Mouse (Mus musculus): ENCODE measurements around the gene Oscar. TPM values are rescaled to one million over a fixed set of nuclear protein-coding genes. Genes with fewer than 3 reads are reported as not detected.

Gene Oscar
- polyA plus RNA-seq (2015; fragmentation: Nextera tagmentation; extraction: Ambion mirVana) = 0.11 and 0.14 TPM in 2 replicates

DNA sequence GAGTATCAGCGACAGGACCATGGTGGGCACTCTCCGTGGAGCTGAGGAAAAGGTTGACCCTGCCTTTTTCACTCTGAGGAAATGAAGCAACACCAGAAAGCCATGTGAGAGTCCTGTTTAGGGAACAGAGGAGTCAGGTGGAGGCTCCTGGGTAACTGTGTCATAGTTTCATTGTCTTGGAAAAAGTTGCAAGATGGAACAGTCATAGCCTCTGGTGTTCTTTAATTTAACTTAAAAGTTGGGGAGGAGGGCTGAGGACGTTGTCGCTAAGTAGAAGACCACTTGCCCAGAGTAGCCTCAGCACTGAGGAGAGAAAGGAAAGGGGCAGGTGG is at the start of gene Oscar:
TSS of gene Oscar (minus strand) at position 101 of the 332 bp plus-strand sequence.
- Histone ChIP-seq H3K27me3 (replicated peaks; ENCODE audit: insufficient read depth, low read length) (no peaks in the 10 kb centered on the region), H3K4me1 (ENCODE audit: insufficient read depth, low read depth, low read length) (peaks cover 6% of the 10 kb centered on the region), H3K9ac (replicated peaks; ENCODE audit: low read depth) (no peak within 1 kb of the TSS), H3K36me3 (ENCODE audit: insufficient read depth, low read length) (peaks cover 7% of the 10 kb centered on the region; the same call in 1 of the 2 replicates), H3K27ac (ENCODE audit: low read length) (no peak within 1 kb of the TSS), H3K4me3 (ENCODE audit: low read depth, low read length) (no peak within 1 kb of the TSS), H3K4me2 (replicated peaks; ENCODE audit: low read depth, low read length) (no peak within 1 kb of the TSS), H3K9me3 (ENCODE audit: low read length) (no peaks in the 10 kb centered on the region)
- DNase-seq (ENCODE audit: low spot score) = no peak
- ATAC-seq = no peak
- WGBS = 78% methylated on average over 4 of the region's 4 CpGs
- no peak for TF ChIP-seq CTCF (IDR thresholded peaks at IDR 0.05)
- TF ChIP-seq EP300 (IDR thresholded peaks at IDR 0.05) = no peak

DNA sequence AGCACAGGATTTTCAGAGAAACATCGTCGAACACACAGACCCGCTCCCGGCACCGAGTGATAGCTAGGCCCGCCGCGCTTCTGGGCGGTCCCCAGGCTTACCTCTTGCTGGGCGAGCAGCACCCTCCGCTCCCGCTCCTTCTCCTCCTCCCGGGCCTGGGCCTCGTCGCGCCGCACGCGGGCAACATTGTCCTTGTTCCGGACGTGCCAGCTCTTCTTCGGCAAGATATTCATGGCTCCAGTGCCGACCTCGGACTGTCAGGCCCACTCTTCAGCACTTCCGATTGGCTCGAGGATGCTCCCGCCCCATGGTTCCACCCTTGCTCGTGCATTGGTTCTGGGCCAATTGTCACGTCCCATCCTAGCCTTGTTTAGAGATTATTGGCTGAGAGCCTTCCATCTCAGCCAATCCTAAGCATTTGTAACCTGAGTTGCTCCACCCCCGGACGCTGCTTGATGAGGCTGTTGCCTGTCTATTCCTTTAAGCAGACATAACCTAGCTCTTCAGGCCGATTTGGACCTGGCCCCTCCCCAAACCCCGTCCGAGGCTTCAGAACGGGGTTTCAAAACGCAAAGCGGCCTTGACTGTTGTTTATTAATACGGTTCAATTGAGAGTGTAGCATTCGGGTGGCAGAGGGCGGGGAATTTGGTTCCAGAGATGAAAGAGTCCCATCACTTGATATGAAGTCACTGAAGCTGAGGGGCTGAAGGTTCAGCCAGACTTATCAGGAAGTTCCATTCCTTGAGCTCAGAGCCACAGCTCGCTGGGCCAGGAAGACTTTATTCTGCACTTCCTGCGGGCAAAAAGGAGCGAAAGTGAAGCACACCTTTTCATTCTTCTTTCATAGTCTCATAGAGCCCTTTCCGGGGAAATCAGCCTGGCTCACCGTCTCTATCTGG is 49.5 kb upstream of the Oscar start, which contains the start of gene Leng1:
TSS of gene Leng1 (minus strand) at position 626 of the 900 bp plus-strand sequence.
- H3K4me1 ChIP-seq (ENCODE audit: insufficient read depth, low read depth, low read length) = peaks cover 8% of the 10 kb centered on the region
- DNase-seq (ENCODE audit: low spot score) (peak; percentile 99), ATAC-seq (peak; percentile 99)
- 2% methylated on average over 45 of the region's 45 CpGs for WGBS
- H3K27me3 ChIP-seq (replicated peaks; ENCODE audit: insufficient read depth, low read length) = no peaks in the 10 kb centered on the region
- peak within 1 kb of the TSS; percentile 70 for H3K9ac ChIP-seq (replicated peaks; ENCODE audit: low read depth)
- H3K4me3 ChIP-seq (ENCODE audit: low read depth, low read length) = peak within 1 kb of the TSS; percentile 59
- no peak for TF ChIP-seq CTCF (IDR thresholded peaks at IDR 0.05)
- H3K4me2 ChIP-seq (replicated peaks; ENCODE audit: low read depth, low read length) = peak within 1 kb of the TSS; percentile 68
- H3K9me3 ChIP-seq (ENCODE audit: low read length) = no peaks in the 10 kb centered on the region
- peaks cover 10% of the 10 kb centered on the region for H3K36me3 ChIP-seq (ENCODE audit: insufficient read depth, low read length)
- H3K27ac ChIP-seq (ENCODE audit: low read length) = peak within 1 kb of the TSS; percentile 90

GRCm38 (mm10) chr7:3664524-3665214 is 48.7 kb upstream of the Oscar start:
- DNase-seq (ENCODE audit: low spot score) = peak; percentile 72
- H3K36me3 ChIP-seq (ENCODE audit: insufficient read depth, low read length) = peaks cover 18% of the 10 kb centered on the region
- H3K4me2 ChIP-seq (replicated peaks; ENCODE audit: low read depth, low read length) = peak overlapping the region; percentile 68
- H3K27ac ChIP-seq (ENCODE audit: low read length) = peak overlapping the region; percentile 90
- H3K27me3 ChIP-seq (replicated peaks; ENCODE audit: insufficient read depth, low read length) = no peaks in the 10 kb centered on the region
- ATAC-seq = peak; percentile 41
- 22% methylated on average over 15 of the region's 15 CpGs for WGBS
- H3K9ac ChIP-seq (replicated peaks; ENCODE audit: low read depth) = peak overlapping the region; percentile 70
- H3K4me3 ChIP-seq (ENCODE audit: low read depth, low read length) = peak overlapping the region; percentile 59
- TF ChIP-seq EP300 (IDR thresholded peaks at IDR 0.05) = peak; percentile 23; the same call in 1 of the 2 replicates
- TF ChIP-seq CTCF (IDR thresholded peaks at IDR 0.05) = no peak
- no peaks in the 10 kb centered on the region for H3K9me3 ChIP-seq (ENCODE audit: low read length)
- peaks cover 8% of the 10 kb centered on the region for H3K4me1 ChIP-seq (ENCODE audit: insufficient read depth, low read depth, low read length)

DNA sequence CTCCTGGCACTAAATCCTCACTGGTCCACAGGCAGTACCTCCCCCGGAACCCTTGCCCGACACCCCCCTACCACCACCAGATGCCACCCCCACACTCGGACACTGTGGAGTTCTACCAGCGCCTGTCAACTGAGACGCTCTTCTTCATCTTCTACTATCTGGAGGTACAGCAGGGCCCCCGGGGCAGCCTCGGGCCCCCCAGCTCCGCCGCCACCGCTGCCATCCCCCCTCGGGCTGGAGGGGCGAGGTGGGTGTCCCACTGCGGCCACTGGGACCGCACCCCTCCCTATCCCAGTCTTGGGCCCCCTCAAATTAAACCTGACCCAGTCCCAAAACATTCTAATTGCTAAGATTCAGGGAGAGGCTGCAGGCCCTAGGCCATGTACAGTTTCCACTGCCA is 42.6 kb upstream of the Oscar start:
- Histone ChIP-seq H3K27me3 (replicated peaks; ENCODE audit: insufficient read depth, low read length) (no peaks in the 10 kb centered on the region), H3K9me3 (ENCODE audit: low read length) (no peaks in the 10 kb centered on the region), H3K4me1 (ENCODE audit: insufficient read depth, low read depth, low read length) (no peaks in the 10 kb centered on the region), H3K36me3 (ENCODE audit: insufficient read depth, low read length) (peaks cover 63% of the 10 kb centered on the region), H3K4me3 (ENCODE audit: low read depth, low read length) (no peak overlapping the region), H3K27ac (ENCODE audit: low read length) (no peak overlapping the region), H3K9ac (replicated peaks; ENCODE audit: low read depth) (no peak overlapping the region), H3K4me2 (replicated peaks; ENCODE audit: low read depth, low read length) (no peak overlapping the region)
- no peak for DNase-seq (ENCODE audit: low spot score)
- ATAC-seq = no peak
- TF ChIP-seq CTCF (IDR thresholded peaks at IDR 0.05) = no peak
- TF ChIP-seq EP300 (IDR thresholded peaks at IDR 0.05) = no peak
- 91% methylated on average over 14 of the region's 14 CpGs for WGBS

GRCm38 (mm10) chr7:3656966-3657365 is 41.0 kb upstream of the Oscar start:
- no peak for ATAC-seq
- no peak overlapping the region for H3K4me3 ChIP-seq (ENCODE audit: low read depth, low read length)
- no peak overlapping the region for H3K9ac ChIP-seq (replicated peaks; ENCODE audit: low read depth)
- no peaks in the 10 kb centered on the region for H3K27me3 ChIP-seq (replicated peaks; ENCODE audit: insufficient read depth, low read length)
- no peak overlapping the region for H3K27ac ChIP-seq (ENCODE audit: low read length)
- no peak overlapping the region for H3K4me2 ChIP-seq (replicated peaks; ENCODE audit: low read depth, low read length)
- no peak for DNase-seq (ENCODE audit: low spot score)
- 71% methylated on average over 4 of the region's 4 CpGs for WGBS
- no peaks in the 10 kb centered on the region for H3K4me1 ChIP-seq (ENCODE audit: insufficient read depth, low read depth, low read length)
- no peaks in the 10 kb centered on the region for H3K9me3 ChIP-seq (ENCODE audit: low read length)
- H3K36me3 ChIP-seq (ENCODE audit: insufficient read depth, low read length) = peaks cover 79% of the 10 kb centered on the region
- TF ChIP-seq CTCF (IDR thresholded peaks at IDR 0.05) (no peak), EP300 (IDR thresholded peaks at IDR 0.05) (no peak)

DNA sequence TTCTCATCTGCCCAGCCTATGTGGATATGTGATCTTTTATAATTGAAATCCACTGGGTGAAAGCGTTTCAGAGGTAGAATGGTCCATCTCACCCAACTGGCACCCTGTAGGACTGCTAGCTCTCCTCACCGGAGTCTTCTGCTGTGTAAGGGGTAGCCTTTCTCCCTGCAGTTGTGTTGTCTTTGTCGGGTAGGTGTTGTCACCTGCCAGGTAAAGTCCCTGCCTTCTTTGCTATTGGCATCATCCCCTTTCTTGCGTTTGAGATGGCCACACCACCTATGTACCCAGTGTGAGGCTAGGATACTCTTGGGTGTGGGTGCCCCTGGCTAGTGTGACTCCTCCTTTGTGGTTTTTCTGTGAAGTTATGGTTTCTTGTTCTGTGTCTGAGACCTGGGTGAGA is 30.7 kb upstream of the Oscar start:
- no peak for ATAC-seq
- no peaks in the 10 kb centered on the region for H3K9me3 ChIP-seq (ENCODE audit: low read length)
- no peak overlapping the region for H3K27ac ChIP-seq (ENCODE audit: low read length)
- H3K4me3 ChIP-seq (ENCODE audit: low read depth, low read length) = peak overlapping the region; percentile 98; the same call in 1 of the 2 replicates
- 58% methylated on average over 4 of the region's 4 CpGs for WGBS
- no peak for DNase-seq (ENCODE audit: low spot score)
- H3K9ac ChIP-seq (replicated peaks; ENCODE audit: low read depth) = peak overlapping the region; percentile 99
- peaks cover 10% of the 10 kb centered on the region; the same call in 1 of the 2 replicates for H3K36me3 ChIP-seq (ENCODE audit: insufficient read depth, low read length)
- H3K27me3 ChIP-seq (replicated peaks; ENCODE audit: insufficient read depth, low read length) = no peaks in the 10 kb centered on the region
- H3K4me2 ChIP-seq (replicated peaks; ENCODE audit: low read depth, low read length) = peak overlapping the region; percentile 93
- peaks cover 14% of the 10 kb centered on the region for H3K4me1 ChIP-seq (ENCODE audit: insufficient read depth, low read depth, low read length)
- TF ChIP-seq EP300 (IDR thresholded peaks at IDR 0.05) = no peak
- no peak for TF ChIP-seq CTCF (IDR thresholded peaks at IDR 0.05)
